Mouse (Mus musculus): ENCODE results near the gene Rps18. TPM values are rescaled to one million over a fixed set of nuclear protein-coding genes. Genes with fewer than 3 reads are reported as not detected.
A peak's percentile ranks its signal among the peaks of the same experiment; 100 is the strongest.

Rps18 gene
- polyA plus RNA-seq, 1 experiment, result 1,144 TPM

DNA sequence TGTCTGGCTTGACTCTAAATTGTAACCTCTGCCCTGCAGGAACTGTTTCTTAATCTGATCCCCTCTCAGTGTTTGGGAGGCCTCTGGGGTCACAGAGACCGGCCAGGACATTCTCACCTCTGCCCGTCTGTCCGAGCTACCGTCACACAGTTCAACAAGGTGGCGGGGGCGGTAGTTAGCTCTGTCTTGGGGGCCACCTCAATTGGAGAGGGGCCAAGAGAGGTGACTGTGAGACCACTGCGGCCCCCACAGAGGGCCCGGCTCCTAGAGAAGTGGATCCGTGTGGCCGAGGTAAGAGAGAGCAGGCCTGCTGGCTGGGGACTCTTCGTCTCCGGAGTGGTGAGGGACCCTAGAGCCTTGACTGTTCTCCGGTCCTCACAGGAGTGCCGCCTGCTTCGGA is 22.8 kb downstream of the Rps18 start:
- H3K4me3 ChIP-seq (ENCODE audit: insufficient read depth, low read length), result no peak overlapping the region
- no peak for TF ChIP-seq POLR2A (IDR thresholded peaks at IDR 0.05; ENCODE audit: borderline replicate concordance, low read depth, low read length)
- H3K27ac ChIP-seq (ENCODE audit: insufficient read depth, low read depth, low read length), result no peak overlapping the region

DNA sequence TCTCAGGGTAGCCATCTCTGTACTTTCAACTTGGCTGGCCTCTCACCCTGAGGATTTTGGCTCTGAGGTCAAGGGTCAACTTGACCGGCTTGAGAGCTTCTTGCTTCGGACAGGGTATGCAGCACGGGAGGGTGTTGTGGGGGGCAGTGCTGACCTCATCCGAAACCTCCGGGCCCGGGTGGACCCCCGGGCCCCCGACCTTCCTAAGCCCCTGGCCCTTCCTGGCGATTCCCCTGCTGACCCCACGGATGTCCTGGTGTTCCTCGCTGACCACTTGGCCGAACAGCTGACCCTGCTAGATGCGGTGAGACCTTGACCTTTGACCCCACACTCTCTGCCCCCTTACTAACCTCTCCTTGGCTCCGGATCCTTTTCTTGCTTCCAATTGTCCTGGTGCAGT is 23.4 kb downstream of the Rps18 start:
- peaks cover 6% of the 10 kb centered on the region for H3K4me1 ChIP-seq (ENCODE audit: control insufficient read depth, insufficient read depth, low read length)
- H3K27ac ChIP-seq (ENCODE audit: insufficient read depth, low read depth, low read length), result no peak overlapping the region
- TF ChIP-seq CTCF (IDR thresholded peaks at IDR 0.05; ENCODE audit: low read depth, low read length) (no peak), POLR2A (IDR thresholded peaks at IDR 0.05; ENCODE audit: borderline replicate concordance, low read depth, low read length) (no peak)
- peak overlapping the region; percentile 96 for H3K4me3 ChIP-seq (ENCODE audit: insufficient read depth, low read length)

More for the DNA sequence above, 22.8 kb downstream of the Rps18 start:
- peaks cover 6% of the 10 kb centered on the region for H3K4me1 ChIP-seq (ENCODE audit: control insufficient read depth, insufficient read depth, low read length)

DNA sequence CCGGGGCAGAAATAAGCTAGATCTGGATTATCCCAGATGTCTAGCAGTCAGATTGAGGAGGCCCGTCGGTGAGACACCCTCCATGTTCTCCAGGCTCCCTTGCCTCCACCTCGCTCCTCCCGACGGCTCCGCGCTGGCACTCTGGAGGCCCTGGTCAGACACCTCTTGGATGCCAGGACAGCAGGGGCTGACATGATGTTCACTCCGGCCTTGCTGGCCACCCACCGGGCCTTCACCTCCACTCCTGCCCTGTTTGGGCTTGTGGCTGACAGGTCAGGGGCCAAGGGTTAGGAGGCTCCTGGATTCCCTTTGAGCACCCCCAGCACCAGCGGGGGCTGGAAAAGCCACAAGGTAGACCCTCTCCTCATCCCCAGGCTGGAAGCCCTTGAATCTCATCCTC is 23.9 kb downstream of the Rps18 start:
- TF ChIP-seq CTCF (IDR thresholded peaks at IDR 0.05; ENCODE audit: low read depth, low read length) (no peak), POLR2A (IDR thresholded peaks at IDR 0.05; ENCODE audit: borderline replicate concordance, low read depth, low read length) (no peak)
- H3K4me1 ChIP-seq (ENCODE audit: control insufficient read depth, insufficient read depth, low read length), result peaks cover 6% of the 10 kb centered on the region
- H3K4me3 ChIP-seq (ENCODE audit: insufficient read depth, low read length), result peak overlapping the region; percentile 96
- peak overlapping the region; percentile 30; the same call in 1 of the 2 replicates for H3K27ac ChIP-seq (ENCODE audit: insufficient read depth, low read depth, low read length)

DNA sequence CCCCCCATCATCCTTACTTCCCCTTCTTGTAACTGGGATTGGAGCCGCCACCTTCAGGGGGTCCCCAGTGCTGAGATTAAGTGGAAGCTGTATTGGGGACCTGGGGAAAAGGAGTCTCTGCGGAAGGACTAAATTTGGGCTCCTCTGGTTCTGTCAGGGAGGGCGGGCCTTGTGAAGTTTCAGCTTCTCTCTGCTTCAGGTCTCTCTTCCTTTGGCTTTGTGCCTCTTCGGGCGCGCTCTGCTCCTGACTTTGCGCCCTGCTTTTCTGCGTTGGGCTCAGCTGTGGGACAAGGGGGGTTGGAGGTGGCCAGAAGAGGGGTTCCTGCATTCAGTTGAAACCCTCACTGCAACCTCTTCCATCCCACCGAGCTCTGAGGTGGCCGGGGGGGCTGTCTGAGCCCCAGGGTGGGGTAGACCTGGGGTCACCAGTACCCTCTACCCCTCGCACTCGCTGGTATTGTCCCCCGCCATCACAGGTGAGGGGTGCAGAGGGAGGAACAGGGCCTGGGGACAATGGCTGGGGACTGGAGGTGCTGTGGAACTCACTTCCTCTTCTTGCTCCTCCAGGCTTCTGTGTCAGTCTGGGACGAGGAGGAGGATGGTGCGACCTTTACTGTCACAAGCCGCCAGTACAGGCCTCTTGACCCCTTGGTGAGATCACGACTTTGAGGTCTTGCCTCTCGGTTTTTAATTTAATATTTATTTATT is 24.5 kb downstream of the Rps18 start:
- H3K4me1 ChIP-seq (ENCODE audit: control insufficient read depth, insufficient read depth, low read length), result peaks cover 6% of the 10 kb centered on the region
- H3K27ac ChIP-seq (ENCODE audit: insufficient read depth, low read depth, low read length), result peak overlapping the region; percentile 100

DNA sequence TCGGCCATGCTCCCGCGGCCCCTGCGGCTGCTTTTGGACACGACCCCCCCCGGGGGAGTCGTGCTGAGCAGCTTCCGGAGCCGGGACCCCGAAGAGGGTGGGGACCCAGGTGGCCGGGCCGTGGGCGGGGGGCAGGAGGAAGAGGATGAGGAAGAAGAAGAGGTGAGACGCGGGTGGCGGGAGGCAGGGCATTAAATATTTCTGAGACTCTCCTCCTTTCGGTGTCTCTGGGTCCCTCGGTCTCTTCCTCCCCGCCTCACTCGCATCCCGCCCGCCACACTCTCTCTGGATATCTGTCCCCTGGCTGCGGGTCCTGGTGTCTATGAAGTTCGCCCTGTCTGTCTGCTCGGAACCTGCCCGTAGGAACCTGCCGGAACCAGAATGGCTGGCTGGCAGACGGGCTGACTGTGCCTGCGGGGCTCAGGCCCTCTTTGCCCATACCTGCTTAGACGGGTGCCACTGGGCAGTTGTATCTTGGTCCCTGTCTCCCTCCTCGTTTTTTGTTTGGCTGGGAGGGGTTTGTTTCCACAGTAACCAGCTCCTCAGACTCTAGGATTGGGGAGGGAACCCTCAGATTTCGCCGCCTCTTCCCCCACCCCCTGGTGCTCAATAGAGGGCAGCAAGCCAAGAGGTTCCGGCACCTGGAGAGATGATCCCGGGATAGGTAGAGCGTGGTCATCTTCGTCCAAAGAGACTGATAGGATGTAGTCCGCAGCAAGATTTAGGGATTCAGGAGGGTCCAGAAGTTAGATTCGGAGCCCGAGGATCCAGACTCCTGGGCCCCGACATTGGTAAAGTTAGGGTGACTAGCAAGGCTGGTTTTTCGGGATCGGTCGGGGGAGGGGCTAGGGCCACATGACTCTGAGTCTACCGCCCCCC is 25.3 kb downstream of the Rps18 start:
- H3K27ac ChIP-seq (ENCODE audit: insufficient read depth, low read depth, low read length), result peak overlapping the region; percentile 100
- peaks cover 6% of the 10 kb centered on the region for H3K4me1 ChIP-seq (ENCODE audit: control insufficient read depth, insufficient read depth, low read length)
- peak overlapping the region; percentile 96 for H3K4me3 ChIP-seq (ENCODE audit: insufficient read depth, low read length)
- TF ChIP-seq CTCF (IDR thresholded peaks at IDR 0.05; ENCODE audit: low read depth, low read length) (no peak), POLR2A (IDR thresholded peaks at IDR 0.05; ENCODE audit: borderline replicate concordance, low read depth, low read length) (no peak)

More for the DNA sequence above, 24.5 kb downstream of the Rps18 start:
- TF ChIP-seq POLR2A (IDR thresholded peaks at IDR 0.05; ENCODE audit: borderline replicate concordance, low read depth, low read length) (no peak), CTCF (IDR thresholded peaks at IDR 0.05; ENCODE audit: low read depth, low read length) (no peak)
- H3K4me3 ChIP-seq (ENCODE audit: insufficient read depth, low read length), result peak overlapping the region; percentile 96

DNA sequence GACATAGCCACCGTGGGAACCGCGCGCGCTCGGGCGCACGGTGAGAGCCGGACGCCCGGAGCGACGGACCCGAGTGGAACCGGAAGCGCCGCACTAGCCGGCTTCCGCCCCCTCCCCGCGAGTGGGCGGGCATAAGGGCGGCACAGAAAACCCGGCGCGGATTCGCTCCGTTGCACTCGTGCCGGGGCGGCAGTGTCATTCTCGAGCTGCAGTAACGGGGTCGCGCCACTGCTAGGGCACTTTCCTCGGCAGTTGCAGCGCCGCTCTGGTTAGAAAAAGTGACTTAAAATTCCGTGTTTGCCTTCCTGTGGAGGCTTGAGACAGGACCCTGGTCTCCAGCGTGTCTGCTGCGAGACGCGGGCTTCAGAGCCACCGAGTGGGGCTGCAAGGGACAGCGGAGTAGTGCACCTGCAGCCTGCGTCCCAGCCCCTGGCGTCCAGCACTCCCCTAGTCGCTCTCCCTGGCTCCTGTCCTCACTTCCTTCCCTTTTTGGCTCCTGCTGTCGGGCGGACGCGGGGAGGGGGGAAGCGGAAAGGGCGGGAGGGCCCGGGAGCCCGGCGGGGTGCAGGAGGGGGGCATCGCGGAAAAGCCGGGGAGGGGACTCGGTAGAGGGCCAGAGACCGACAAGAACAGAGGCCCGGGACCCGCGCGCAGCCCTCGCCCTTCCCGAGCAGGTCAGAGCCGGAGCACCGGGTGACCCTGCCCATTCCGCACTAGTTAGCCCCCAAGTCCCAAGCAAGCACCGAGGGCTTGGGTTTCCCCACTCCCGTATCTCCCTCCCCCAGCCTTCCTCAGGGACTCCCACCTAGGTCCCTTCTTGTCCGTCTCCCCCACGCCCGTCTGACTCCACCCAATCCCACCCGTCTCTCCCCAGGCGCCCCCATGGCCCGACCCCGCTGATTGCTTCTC is 26.2 kb downstream of the Rps18 start, which contains the start of gene Rgl2:
Rgl2 (plus strand) TSS at position 173 of the 909 bp plus-strand sequence.
- H3K4me1 ChIP-seq (ENCODE audit: control insufficient read depth, insufficient read depth, low read length), result peaks cover 6% of the 10 kb centered on the region
- no peak for TF ChIP-seq POLR2A (IDR thresholded peaks at IDR 0.05; ENCODE audit: borderline replicate concordance, low read depth, low read length)
- H3K4me3 ChIP-seq (ENCODE audit: insufficient read depth, low read length), result peak within 1 kb of the TSS; percentile 96
- peak within 1 kb of the TSS; percentile 100 for H3K27ac ChIP-seq (ENCODE audit: insufficient read depth, low read depth, low read length)

DNA sequence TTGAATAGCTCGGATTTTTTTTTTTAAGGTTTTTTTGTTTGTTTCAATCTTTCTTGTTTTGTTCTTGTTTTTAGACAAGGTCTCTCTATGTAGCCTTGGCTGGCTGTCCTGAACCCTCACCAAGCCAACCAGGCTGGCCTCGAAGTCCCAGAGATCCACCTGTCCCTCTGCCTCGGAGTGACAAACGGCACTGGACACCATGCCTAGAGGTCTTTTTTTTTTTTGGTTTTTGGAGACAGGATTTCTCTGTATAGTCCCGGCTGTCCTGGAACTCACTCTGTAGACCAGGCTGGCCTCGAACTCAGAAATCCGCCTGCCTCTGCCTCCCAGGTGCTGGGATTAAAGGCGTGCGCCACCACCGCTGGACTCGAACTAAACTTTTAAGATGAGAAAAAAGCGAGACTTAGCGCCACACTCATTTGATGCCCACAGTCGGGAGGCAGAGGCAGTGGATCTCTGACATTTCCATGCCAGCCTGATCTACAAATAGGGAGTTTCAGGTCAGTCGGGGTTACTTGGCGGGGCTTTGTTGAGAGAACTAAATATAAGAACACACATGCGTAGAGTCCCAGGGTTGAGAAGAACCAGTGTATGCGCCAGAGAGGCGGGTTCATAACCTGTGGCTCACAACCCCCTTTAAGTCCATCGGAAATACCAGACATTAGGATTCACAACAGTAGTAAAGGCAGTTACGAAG is 27.4 kb downstream of the Rps18 start:
- TF ChIP-seq CTCF (IDR thresholded peaks at IDR 0.05; ENCODE audit: low read depth, low read length), result no peak
- TF ChIP-seq POLR2A (IDR thresholded peaks at IDR 0.05; ENCODE audit: borderline replicate concordance, low read depth, low read length), result no peak
- Histone ChIP-seq H3K4me1 (ENCODE audit: control insufficient read depth, insufficient read depth, low read length) (peaks cover 6% of the 10 kb centered on the region), H3K27ac (ENCODE audit: insufficient read depth, low read depth, low read length) (no peak overlapping the region), H3K4me3 (ENCODE audit: insufficient read depth, low read length) (peak overlapping the region; percentile 96)

DNA sequence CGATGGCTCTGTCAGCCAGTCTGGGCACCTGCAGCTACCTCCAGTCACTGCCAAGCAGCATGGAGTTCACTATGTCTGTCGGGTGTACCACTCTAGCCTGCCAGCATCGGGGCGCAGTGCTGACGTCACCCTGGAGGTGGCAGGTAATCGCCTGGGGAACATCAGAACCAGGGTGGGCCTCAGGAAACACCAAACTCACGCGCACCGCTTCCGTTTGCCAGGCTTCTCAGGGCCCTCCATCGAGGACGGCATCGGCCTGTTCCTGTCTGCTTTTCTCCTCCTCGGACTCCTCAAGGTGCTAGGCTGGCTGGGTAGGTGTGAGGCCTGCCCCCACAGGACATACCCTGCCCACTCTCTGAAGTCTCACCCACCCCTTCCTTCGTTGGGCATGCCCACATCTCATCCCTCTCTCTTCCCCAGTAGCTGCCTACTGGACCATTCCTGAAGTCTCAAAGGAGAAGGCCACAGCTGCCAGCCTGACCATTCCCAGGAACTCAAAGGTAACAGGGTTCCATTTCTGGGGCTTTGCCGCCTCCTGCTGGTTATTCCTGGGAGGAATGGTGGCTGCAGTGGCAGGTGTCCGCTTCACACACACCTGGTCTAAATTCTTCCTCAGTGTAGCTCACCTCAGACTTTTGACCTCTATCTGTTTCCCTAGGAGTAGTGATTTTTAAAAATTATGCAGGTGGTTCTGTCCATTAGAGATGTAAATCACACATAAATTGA is 29.4 kb downstream of the Rps18 start:
- TF ChIP-seq CTCF (IDR thresholded peaks at IDR 0.05; ENCODE audit: low read depth, low read length), result no peak
- TF ChIP-seq POLR2A (IDR thresholded peaks at IDR 0.05; ENCODE audit: borderline replicate concordance, low read depth, low read length), result no peak
- no peak overlapping the region for H3K27ac ChIP-seq (ENCODE audit: insufficient read depth, low read depth, low read length)
- H3K4me3 ChIP-seq (ENCODE audit: insufficient read depth, low read length), result no peak overlapping the region
- H3K4me1 ChIP-seq (ENCODE audit: control insufficient read depth, insufficient read depth, low read length), result no peaks in the 10 kb centered on the region
